Mouse (Mus musculus) C2C12 (cell line): ENCODE data around the gene Kif19a. TPM values are rescaled to one million over a fixed set of nuclear protein-coding genes. Genes with fewer than 3 reads are reported as not detected.

Experiments
- H3K27me3 ChIP-seq: one replicate; pipeline ENCODE4 v1.6.1; 2011; ENCODE audit not compliant: control insufficient read depth, insufficient read depth, insufficient read length
- H3K36me3 ChIP-seq: one replicate; pipeline ENCODE4 v1.6.1; 2011; ENCODE audit not compliant: control insufficient read depth, insufficient read depth
- H3K4me3 ChIP-seq: one replicate; pipeline ENCODE4 v1.5.1; 2011; ENCODE audit warnings: mild to moderate bottlenecking, control low read depth; ENCODE audit not compliant: poor library complexity, insufficient read depth, severe bottlenecking
- H3K79me2 ChIP-seq: one replicate; pipeline ENCODE4 v1.6.1; 2011; ENCODE audit not compliant: control insufficient read depth, insufficient read depth
- H3K79me3 ChIP-seq: one replicate; pipeline ENCODE4 v1.6.1; 2011; ENCODE audit warnings: low read depth, control low read depth
- H3ac ChIP-seq: one replicate; pipeline ENCODE3; 2011; ENCODE audit warnings: low read depth; ENCODE audit not compliant: control insufficient read depth, insufficient read length
- CEBPB ChIP-seq: IDR thresholded peaks from one replicate; pipeline ENCODE4 v1.6.1; 2011; ENCODE audit warnings: low read depth, mild to moderate bottlenecking, control low read depth, moderate library complexity
- CTCF ChIP-seq: IDR thresholded peaks from one replicate; pipeline ENCODE4 v1.5.1; 2011; ENCODE audit not compliant: control insufficient read depth, insufficient read depth, insufficient read length
- FOSL1 ChIP-seq: IDR thresholded peaks from one replicate; pipeline ENCODE4 v1.8.0; 2011; ENCODE audit warnings: mild to moderate bottlenecking, low read length; ENCODE audit not compliant: poor library complexity, insufficient read depth, severe bottlenecking
- MAX ChIP-seq: IDR thresholded peaks from one replicate; pipeline ENCODE4 v1.6.1; 2011; ENCODE audit warnings: mild to moderate bottlenecking, control low read depth
- MYOD1 ChIP-seq: IDR thresholded peaks from one replicate; pipeline ENCODE4 v1.6.1; 2011; ENCODE audit warnings: low read depth; ENCODE audit not compliant: control insufficient read depth, insufficient read length
- MYOG ChIP-seq: IDR thresholded peaks from one replicate; pipeline ENCODE4 v1.6.1; 2011; ENCODE audit not compliant: control insufficient read depth, insufficient read length; ENCODE audit errors: extremely low read depth
- USF1 ChIP-seq: IDR thresholded peaks from one replicate; pipeline ENCODE4 v1.6.1; 2011; ENCODE audit warnings: low read depth, mild to moderate bottlenecking, control low read depth, moderate library complexity
- polyA plus RNA-seq: library from polyadenylated mRNA; unstranded; fragments of >200 nt; fragmentation: generic; extraction: Trizol; gene quantifications from one replicate; pipeline ENCODE4 v1.2.1, GENCODE M21; 2012; ENCODE audit warnings: missing spikeins

Gene Kif19a
- polyA plus RNA-seq, 1 experiment = 0.25 TPM

DNA sequence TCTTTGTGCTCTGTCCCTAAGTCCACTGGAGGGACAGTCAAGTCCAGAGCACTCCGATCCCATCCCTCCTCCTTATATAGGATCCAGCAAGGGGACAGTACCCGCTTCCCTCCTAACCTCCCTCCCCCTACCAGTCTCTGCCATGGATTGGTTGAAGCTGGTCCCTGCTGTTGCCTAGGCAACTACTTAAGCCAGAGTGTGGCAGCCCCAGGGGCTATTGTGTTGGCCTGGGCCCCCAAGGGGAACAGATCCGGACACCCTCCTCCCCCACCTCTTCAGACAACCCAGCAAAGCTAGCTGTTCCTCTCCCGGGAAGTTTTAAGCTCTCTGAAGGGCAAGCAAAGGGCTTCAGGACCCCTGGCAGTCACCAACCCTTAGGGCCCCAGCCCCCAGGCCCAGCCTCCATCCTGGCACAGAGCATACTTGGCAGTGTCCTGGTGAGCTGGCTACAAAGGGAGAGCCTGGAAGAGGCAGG, 30.7 kb downstream of the Kif19a start, which contains the start of gene Btbd17:
Gene Btbd17, minus strand, starts transcription at position 98 of the 475 bp plus-strand sequence.
- Histone ChIP-seq H3K27me3 (peaks cover 4% of the 10 kb centered on the region), H3K79me3 (no peaks in the 10 kb centered on the region), H3ac (no peak within 1 kb of the TSS), H3K4me3 (no peak within 1 kb of the TSS), H3K79me2 (no peaks in the 10 kb centered on the region), H3K36me3 (no peaks in the 10 kb centered on the region)
- TF ChIP-seq USF1 = no peak
- no peak for TF ChIP-seq CEBPB
- TF ChIP-seq CTCF = no peak
- TF ChIP-seq FOSL1 = no peak
- TF ChIP-seq MYOD1 = no peak
- TF ChIP-seq MYOG = no peak
- TF ChIP-seq MAX = no peak

DNA sequence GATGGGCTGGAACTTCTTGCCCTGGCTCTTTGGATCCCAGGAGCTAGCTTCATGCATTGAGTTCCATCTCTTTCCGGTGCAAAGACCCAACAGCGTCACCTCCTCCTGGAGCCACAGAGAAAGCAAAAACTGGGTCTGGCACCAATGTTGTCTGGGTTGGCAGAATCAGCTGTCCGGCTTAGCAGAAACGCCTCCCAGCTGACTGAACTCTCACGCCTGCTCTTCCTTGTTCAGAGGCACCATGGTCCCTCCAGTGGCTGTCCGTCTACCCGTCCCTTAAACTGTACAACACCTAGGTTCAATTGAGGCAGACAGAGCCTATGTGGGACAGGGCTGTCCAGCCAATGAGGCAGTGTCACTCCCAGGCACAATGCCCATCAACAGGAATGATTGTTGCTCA, 32.0 kb downstream of the Kif19a start:
- no peak for TF ChIP-seq USF1
- TF ChIP-seq CTCF = no peak
- TF ChIP-seq MAX = no peak
- no peak for TF ChIP-seq CEBPB
- TF ChIP-seq MYOG = no peak
- TF ChIP-seq FOSL1 = no peak
- TF ChIP-seq MYOD1 = no peak
- Histone ChIP-seq H3K27me3 (no peaks in the 10 kb centered on the region), H3ac (no peak overlapping the region)

DNA sequence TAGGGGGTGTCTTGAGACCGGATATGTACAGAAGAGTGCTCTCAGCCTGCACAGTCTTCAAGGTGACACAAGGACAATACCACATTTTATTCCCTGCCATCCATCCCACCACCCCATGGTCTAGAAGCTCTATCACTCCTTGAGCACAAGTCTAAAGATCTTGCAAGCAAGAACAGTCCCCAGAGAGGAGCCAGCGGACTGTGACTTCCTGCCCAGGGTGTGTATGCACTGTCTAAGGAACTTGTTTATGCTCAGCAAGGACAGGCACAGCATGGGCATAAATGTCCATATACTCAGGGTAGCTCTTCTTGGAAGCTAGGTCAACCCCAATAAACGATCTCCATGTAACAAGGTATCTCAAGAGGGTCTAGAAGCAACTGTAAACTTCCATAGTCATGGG, 32.8 kb downstream of the Kif19a start:
- no peak for TF ChIP-seq FOSL1
- no peak for TF ChIP-seq MAX
- no peak for TF ChIP-seq CEBPB
- no peak for TF ChIP-seq MYOD1
- no peak for TF ChIP-seq CTCF
- TF ChIP-seq MYOG = no peak
- no peak for TF ChIP-seq USF1
- H3K79me2 ChIP-seq = no peaks in the 10 kb centered on the region
- H3K27me3 ChIP-seq = no peaks in the 10 kb centered on the region
- no peaks in the 10 kb centered on the region for H3K79me3 ChIP-seq
- no peak overlapping the region for H3ac ChIP-seq
- no peak overlapping the region for H3K4me3 ChIP-seq
- no peaks in the 10 kb centered on the region for H3K36me3 ChIP-seq

More for the DNA sequence above, 32.0 kb downstream of the Kif19a start:
- Histone ChIP-seq H3K79me2 (no peaks in the 10 kb centered on the region), H3K4me3 (no peak overlapping the region), H3K79me3 (no peaks in the 10 kb centered on the region), H3K36me3 (no peaks in the 10 kb centered on the region)

DNA sequence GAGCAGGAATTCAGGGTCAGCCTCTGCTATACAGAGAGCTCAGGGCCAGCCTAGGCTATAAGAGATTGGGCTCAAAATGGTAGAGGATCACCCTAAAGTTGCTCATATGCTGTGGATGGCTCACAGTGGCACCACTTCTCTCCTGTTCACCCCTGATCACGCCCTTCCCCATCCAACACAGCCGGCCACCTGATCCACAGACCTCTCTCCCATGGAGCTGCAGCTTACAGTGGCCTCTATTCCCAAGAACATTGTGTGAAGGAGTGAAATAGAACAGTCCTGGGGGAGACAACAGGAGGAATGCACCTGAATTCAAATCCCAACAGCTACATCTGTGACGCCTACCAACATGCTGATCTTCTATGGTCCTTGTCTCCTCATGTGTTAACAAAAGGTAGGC, 33.4 kb downstream of the Kif19a start, which contains the start of gene Gpr142:
Gene Gpr142, plus strand, starts transcription at position 301 of the 400 bp plus-strand sequence.
- no peak within 1 kb of the TSS for H3ac ChIP-seq
- TF ChIP-seq CTCF = no peak
- TF ChIP-seq USF1 = no peak
- no peak for TF ChIP-seq MYOD1
- TF ChIP-seq CEBPB = no peak
- TF ChIP-seq MAX = no peak
- no peak for TF ChIP-seq FOSL1
- TF ChIP-seq MYOG = no peak
- no peaks in the 10 kb centered on the region for H3K79me2 ChIP-seq
- H3K79me3 ChIP-seq = no peaks in the 10 kb centered on the region
- H3K4me3 ChIP-seq = no peak within 1 kb of the TSS
- H3K36me3 ChIP-seq = no peaks in the 10 kb centered on the region
- H3K27me3 ChIP-seq = no peaks in the 10 kb centered on the region

DNA sequence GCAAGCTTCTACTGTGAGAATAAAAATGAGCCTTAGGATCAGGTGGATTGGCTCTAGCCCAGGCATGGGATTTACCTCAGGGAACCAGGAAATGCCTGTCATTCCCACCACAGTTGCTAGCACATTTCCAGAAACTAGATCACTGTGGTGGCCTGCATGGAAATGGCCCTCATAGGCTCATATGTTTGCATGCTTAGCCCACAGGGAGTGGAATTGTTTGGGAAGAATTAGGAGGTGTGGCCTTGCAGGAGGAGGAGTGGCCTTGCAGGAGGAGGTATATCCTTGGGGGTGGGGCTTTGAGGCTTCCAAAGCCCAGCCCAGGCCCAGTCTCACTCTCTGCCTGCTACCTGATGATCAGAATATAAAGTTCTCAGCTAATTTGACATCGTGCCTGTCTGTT, 36.7 kb downstream of the Kif19a start:
- no peak for TF ChIP-seq MYOG
- TF ChIP-seq MAX = no peak
- no peak for TF ChIP-seq MYOD1
- no peak for TF ChIP-seq CTCF
- no peak for TF ChIP-seq CEBPB
- no peak for TF ChIP-seq USF1
- no peak for TF ChIP-seq FOSL1
- H3ac ChIP-seq = no peak overlapping the region
- H3K4me3 ChIP-seq = no peak overlapping the region
- H3K36me3 ChIP-seq = no peaks in the 10 kb centered on the region
- H3K27me3 ChIP-seq = no peaks in the 10 kb centered on the region
- H3K79me3 ChIP-seq = no peaks in the 10 kb centered on the region
- H3K79me2 ChIP-seq = no peaks in the 10 kb centered on the region
